Mouse (Mus musculus) skeletal muscle tissue, adult 2 months (tissue): ENCODE measurements around the gene Ackr4.

Source experiments
- DNase-seq: peaks from one replicate; pipeline ENCODE4 v3.0.0-alpha.2; 2012; ENCODE audit warnings: low read depth, low spot score

Ackr4 gene

DNA sequence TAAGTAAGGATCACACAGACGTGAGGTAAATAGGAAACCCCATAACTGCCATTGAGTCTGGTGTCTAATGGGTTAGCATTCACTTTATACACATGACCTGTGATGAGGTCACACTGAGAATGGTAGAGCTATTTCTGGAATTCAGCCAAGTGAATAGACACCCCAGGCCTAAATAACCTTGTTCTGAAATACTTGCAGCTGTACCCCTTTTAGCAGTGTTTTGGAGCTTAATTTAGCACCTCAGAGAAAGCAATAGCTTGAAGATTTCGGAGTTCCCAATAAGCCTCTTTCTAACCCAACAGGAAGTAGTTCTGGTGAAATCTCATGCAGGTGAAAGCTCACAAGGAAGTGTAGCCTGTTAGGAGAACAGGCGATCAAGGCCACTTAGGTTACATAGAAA, at the start of gene Ackr4:
Ackr4 (minus strand) TSS at position 101 of the 400 bp plus-strand sequence.
- DNase-seq = no peak

DNA sequence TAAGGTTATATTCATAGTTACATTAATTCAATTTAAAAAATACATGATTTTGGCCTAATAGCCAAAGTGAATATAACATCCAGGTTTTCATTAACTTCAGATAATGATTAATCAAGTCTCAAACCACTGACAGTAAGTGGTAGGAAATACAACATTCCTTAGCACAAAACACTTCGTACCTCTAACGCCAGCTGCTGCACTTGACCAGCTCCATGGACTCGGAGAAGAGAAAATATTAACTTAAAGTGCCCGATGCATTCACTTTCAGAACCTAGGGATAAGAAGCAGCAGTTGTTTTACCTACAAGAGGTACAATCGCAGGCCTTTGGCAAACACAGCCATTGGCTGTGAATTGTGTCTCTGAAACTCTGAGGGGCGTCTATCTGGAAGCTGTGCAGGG, 45.6 kb upstream of the Ackr4 start:
- DNase-seq = no peak

DNA sequence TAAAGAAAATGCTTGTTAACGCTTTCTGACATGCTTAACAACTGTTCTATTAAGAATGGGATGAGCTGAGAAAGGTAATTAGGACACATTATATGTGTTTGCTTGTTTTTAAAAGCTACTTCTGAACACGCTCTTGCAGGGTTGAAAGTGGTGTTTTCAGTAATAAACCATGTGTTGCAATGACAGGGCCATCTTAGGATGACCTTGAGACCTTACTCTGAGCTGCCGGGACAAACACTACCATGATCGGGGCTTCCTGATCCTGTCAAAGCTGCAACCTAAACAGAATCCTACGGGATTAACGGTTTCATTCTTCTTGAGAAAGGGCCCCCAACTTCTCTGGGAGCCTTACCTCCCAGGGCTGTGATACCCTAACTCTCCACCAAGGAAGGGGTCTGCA, 44.9 kb upstream of the Ackr4 start:
- DNase-seq = no peak

DNA sequence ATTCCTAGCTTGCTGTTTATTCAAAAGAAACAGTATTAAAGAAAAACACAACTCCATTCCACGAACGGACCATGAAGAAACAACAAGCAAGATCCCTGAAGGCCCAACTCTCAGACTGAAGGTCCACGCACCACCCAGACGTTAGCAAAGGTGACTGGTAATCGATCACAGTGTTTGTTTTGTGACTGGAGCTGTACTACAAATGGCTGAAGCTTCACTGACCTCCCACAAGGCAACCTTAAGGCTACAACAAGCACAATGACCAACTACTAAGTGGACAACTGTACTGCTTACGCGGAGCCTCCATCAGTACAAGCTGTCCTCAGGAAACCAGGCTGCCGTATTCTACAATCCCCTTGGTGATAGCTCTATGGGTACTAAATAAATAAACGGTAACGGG, 43.3 kb upstream of the Ackr4 start:
- no peak for DNase-seq

DNA sequence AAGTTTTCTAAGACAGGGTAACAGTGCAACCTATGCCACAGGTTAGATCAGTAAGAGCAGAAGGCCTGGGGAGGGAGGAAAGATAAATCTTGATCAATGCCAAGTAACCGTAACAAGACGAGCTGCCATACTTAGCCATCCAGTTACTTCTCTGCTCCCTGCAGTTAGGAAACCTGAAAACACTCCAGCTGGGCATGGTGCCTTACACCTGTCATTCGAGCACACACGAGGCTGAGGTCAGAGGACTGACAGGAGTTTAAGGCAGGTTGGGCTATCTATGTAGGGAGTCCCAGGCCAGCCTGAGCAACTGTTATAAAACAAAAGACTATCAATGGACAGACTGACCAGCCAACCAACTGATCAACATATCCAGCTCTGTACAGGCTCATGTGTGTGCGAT, 39.2 kb upstream of the Ackr4 start:
- peak; percentile 81 for DNase-seq

DNA sequence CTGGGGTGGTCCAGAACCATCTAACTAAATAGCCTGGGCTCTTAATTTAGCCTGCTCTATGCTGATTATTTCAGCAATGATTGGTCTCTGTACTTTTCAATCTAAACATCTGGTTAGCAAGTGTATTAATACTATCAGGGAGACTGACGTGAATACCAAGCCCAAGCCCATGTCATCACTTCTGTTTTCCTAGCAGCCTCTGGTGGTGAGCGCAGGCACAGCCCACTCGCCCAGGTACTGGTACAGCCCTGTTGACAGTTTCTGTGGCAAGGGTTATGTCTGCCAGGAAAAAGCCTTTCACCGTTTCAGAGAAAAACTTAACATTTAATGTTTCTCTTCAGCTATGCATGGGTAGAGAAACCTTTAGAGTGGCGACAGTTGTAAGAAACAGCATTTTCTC, 37.5 kb upstream of the Ackr4 start:
- DNase-seq = no peak

DNA sequence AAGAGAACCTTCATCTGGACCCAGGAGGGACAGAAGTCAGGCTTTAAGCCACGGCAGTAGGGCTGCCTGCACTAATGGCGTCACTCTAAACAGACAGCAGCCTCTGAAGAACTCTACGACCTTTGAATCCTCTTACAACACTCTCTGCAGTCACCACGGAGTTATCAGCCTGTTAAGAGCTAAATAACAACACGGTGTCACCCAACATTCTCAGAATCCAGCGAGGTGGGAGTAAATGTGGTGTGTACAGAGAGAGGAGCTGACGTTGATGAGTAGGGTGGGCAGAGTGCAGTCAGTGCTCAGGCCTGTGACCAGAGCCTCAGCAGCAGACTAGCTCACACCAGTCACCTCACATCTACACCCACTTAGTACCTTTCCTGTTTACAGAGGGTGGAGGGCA, 34.4 kb upstream of the Ackr4 start:
- DNase-seq = no peak

DNA sequence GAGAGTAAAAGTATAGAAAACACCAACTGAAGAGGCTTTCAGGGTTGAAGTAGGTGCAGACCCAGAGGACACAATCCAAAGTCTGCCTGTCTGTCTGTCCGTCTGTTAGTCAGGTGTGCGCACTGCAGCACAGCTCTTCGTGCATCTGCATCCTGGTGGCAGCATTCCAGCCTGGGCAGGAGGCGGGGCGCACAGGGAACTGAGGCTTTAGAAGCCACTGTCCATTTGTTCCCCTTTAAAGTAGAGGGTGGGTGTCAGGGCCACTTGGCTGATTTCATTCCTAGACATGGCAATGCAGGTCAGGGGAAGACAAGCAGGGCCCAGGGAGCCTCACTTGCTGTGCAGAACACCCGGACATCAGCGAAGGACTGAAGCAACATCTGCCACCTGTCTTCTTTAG, 30.6 kb upstream of the Ackr4 start:
- DNase-seq = no peak

DNA sequence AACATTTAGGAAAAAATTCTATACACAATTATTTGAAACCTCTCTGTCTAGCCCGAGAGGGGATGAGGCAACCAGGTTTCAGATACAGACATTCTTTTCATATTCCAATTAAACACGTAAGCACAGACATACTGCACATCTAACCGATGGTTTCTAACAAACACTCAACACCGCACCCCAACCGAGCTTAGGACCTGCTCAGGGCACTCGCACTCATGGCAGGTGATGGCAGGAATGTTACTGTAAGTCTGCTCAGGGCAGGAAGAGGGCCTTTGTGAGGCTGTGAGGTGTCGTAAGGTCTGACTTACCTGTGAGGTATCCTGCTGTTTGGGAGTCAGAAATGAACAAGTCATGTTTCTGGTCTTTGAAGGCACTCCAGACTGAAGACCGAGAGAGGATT, 29.8 kb upstream of the Ackr4 start:
- DNase-seq = no peak

DNA sequence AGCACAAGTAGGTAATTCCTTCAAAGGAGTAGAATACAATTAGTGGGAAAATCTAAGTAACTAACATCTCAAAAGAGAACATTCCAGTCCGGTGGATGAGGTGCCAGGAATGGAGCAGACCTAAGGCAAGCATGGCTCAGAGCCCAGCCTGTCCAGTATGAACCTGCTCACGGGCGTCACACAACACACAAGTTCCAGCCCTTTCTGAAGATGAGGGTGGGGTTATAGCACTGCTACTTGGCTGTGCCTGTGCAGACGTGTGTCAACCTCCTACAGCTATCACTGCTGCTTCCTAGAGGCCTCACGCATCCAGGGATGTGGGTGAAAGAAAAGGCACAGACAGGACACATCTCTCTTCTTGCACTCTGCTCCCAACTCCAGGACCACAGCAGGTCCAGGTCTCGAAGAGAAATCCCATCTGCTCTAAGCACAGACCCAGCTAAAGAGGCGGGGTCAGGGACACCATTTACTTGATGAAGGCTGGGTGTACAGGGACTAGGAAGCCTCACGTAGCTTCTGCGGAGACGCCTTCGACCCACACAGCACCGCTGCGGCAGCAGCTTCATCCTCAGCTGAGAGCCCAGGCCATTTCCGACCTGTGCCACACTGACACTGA, 28.5 kb upstream of the Ackr4 start:
- DNase-seq = no peak

DNA sequence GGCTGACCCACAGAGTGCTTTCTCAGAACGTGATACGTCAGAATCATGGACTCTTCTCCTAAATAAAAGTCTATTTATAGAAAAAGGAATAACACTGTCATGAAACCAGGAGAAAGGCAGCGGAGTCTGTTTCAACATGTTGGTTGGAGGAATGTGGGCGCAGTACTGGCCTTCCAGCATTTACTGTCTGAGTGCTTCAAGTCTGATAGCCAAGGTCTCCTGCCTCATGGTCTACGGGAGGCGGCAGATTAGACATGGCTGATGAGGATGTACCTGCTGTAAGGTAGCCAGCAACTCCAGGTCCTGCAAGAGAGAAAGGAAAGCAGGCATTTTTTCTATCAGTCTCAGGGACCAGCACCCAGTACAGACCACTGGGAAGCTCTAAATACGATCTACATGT, 25.4 kb upstream of the Ackr4 start:
- DNase-seq = no peak

DNA sequence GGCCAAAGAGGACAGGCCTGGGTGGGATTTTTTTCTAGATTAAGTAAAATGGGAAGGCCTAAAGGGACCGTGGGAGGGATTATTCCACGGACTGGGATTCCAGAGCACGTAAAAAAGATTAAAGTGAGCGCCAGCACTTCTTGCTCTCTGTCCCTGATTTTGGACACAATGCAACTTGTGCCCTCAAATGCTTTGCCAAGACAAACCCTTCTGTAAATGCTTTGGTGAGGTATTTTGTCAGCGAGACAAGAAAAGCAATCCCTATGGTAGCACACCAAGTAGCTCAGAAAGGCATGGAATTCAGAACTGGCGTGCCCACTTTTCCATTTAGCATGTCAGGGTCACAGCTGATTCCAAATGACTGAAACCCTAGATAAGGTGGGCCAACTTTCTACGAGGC, 22.2 kb upstream of the Ackr4 start:
- no peak for DNase-seq

DNA sequence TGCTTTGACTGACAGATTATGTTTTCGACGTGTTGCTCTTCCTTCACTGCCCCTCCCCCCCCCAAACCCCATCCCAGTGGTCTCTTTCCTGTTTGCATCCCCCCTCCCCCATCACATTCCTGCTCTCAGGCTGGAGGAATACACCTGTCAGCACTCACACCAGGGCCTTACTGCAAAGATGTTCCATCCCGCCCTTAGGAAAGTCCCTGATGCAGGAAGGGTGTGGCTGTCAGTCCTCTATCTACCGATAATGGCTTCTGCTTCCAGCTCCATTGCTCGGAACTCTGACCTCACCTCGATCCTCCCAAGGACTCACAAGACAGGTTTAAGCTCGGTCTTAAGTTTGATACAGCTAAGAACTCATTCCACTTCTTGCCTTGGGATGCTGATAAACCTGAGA, 19.9 kb upstream of the Ackr4 start:
- DNase-seq = no peak

DNA sequence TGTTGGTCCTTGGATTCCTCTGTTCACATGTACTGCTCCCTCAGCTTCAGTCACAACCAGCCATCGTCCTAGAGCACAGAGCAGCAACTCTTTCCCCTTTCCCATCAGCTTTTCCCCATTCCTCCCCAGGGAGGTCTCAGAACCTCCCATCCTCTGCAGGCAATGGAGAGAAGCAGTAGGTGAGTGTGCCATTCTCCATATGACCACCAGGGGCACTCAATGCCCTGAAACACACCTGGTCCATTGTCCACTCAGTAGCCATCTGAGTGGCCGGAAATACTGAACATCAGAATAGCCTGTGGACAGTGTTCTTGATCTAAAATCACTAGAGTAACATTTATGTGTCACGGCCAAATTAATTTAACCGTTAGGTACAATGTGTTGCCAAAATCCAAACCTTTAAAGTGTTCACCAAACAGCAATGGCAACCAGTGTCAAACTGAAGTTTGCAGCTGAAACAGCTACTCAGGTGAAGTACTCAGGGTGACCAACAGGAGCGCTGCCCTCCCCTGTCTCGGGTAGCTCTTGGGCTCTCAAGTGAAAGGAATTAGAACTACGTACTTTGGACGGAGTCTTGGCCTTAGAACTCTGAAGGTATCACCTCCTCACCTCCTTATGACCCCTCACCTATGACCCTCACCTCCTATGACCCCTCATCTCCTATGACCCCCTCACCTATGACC, 17.7 kb upstream of the Ackr4 start:
- no peak for DNase-seq

DNA sequence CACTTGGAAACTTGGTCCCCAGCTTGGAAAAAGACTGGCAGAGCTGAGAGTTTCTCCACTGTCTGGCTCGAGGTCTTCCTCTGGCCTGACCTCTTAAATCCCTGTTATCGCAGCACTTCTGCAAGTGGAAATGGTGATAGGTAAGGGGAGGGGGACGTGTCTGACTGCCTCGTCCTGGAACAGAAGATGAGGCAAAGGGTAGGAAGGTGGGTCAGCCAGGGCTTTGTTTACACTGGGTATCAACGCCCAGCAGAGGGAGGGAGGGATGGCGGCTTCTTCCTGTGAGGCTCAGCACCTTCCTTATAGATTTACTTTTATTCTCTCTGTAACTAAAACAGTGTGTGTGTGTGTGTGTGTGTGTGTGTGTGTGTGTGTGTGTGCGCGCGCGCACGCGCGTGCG, 16.1 kb upstream of the Ackr4 start:
- no peak for DNase-seq

DNA sequence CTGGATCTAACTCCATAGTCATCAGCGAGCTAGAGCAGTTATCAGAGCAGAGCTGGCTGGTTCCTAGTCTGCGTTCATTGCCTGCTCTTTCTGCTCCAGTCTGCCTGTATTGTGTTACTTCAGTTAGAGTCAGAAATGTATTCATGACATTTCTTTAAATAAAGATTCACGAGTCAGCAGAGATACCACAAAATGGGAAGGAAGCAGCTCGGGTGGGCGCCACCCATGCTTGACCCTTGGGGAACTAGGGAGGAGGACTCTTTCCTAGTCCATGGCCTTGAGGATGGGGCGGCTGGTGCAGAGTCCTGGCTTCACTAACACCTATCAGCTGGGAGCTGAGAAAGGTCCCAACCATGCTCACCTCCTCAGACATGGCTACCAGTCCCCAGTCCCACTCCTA, 13.6 kb upstream of the Ackr4 start:
- DNase-seq = no peak

DNA sequence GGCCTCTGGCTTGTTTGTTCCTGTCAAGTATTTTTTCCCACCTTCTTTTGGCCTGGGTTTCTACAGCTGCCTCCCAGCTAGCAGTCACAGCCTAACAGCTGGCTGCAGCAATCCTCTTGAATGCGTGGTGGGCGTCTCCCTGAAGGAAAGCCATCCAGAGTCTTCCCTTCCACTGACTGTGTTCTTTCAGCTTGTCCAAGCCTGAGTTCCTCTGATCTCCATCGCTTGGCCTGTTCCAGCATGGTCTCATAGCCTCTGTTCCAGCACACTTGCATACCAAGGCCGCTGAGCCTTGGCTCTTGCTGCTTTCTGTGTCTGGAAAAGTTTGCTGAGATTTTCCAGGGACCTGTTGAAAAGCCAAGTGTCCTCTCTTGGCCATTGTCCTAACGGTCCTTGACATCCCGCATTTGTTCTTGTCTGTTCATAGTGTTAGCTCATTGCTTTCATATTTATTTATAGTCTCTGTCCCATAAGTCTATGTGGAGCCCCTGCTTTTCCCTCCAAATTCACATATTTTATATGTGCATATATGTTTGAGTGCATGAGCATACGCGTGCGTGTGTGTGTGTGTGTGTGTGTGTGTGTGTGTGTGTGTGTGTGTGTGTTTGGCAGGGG, 3.5 kb upstream of the Ackr4 start:
- DNase-seq = peak; percentile 71

DNA sequence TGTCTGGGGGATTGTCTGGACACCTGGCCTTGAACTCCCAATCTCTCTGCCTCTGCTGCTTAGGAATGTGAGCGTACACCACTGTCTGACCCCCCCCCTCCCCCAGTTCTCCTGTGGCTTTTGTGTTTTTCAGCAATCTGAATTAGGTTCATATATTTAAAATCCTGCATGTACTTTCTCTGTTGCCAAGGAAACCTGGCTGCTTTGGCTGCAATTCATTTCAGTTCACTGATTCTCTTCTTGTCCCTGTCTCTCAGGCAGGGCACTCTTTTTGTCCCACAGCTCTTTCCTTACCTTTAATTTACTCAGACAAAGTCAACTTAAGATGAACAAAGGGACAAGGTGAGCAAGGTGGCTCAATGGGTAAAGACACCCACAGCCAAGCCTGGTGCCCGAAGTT, 1.4 kb upstream of the Ackr4 start:
- no peak for DNase-seq

DNA sequence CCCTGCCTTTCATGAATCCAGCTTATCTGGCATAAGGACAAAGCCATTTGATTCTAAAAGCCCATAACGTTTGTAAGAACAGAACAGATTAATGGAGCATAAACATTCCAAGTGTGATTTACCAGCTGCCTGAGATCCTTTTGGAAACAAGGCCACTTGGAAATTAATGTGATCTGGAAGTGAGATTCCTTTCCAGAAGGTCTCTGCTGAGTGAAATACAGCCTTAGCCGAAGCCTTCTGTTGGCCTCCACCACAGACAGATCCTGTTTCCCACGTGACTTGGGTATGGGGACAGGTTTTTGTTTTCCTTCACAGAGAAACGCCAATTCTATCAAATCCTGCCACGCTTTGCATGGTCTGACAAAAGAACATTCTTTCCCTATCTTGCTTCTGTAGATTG, 3.1 kb downstream of the Ackr4 start:
- no peak for DNase-seq

DNA sequence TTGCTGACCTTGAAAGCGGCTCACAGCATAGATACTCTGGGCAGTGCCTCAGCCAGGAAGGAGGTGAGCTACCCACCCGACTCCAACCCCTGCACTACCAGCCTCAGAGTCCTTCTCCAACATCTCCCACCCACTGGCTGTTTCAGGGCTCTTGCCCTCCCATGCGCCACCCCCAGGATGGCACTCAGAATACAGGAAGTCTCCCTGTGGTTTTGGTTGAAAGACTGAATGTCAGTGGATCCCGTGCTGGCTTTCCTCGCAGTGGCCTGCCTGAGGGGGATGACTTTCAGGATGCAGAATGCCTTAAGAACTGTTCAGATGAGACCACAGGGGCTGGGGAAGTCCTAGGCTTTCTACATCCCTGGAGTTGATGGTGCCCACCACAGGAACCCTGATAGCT, 3.6 kb downstream of the Ackr4 start:
- no peak for DNase-seq

DNA sequence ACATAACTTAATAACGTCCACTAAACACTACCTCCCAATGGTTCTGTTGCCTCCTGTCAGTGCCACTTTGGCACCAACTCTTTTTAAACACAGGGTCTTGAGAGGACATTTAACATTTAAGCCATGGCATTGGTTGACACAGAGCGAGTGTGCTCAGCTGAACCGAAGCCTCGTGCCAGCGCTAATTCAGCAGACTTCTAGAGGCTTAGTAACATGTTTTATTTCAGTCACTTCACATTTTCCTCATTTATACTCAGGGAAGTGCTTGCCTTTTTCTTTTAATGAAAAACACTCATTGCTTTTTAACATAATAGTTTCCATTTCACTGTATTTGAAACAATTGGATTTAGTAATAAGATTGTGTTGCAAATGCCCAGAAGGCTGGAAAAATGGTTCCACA, 17.6 kb downstream of the Ackr4 start:
- DNase-seq = no peak

DNA sequence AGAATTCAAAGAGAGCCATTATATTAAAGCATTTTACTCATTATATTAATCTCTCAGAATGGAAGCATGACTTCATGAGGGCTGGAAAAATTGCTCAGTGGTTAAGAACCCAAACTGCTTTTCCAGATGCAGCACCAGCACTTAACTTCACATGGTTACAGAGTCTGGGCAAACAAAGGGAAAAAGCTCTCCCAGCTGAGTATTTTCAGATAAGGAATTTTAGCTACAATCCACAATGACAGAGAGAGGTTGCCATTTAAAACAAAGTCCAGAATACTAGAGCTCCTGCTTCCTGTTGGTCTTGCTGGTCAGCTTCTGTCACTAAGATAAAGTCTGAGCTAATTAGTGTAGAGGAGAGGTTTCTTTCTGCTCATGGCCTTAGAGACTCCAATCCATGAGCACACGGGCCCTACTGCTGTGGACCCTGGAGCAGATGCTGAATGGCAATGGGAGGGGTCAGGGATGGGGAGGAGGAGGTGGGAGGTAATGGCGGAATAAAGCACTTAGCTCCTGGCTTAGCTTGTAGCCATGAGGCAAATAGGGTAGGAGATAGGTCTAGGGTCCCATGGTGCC, 18.1 kb downstream of the Ackr4 start:
- no peak for DNase-seq

DNA sequence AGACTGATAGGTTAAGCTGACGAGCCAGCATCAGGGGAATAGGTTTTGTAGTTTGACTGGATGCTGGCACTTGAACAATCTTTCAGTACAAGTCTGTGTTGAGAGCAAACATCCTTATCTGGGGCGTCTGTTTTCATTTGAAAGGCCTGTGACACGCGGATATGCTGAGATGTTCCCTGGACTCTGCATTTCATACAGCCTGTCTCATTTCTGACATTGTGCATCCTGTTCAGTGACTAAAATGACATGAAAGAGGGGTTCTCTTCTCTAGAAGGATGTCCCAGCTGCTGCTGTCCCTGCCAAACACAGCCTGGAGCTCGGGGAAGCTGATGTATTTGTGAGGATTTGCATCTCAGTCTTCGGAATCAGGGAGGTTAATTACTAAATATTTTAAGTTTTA, 19.3 kb downstream of the Ackr4 start:
- no peak for DNase-seq
